Mouse (Mus musculus) kidney, adult 2 months (tissue): ENCODE data around the gene Spns3. TPM values are rescaled to one million over a fixed set of nuclear protein-coding genes. Genes with fewer than 3 reads are reported as not detected.

Source experiments
- DNase-seq: peaks from one replicate; pipeline ENCODE4 v3.0.0; 2021
- H3K27ac ChIP-seq: fragments of 200-500 bp; 2 replicates; pipeline ENCODE4 v1.5.1; 2012; ENCODE audit warnings: low read depth, low read length, control low read depth, inconsistent platforms; ENCODE audit not compliant: insufficient read depth
- H3K27me3 ChIP-seq: fragments of 200-500 bp; replicated peaks from 2 replicates; pipeline ENCODE4 v1.6.1; 2012; ENCODE audit warnings: mild to moderate bottlenecking, moderate library complexity, low read length, inconsistent platforms; ENCODE audit not compliant: control insufficient read depth, insufficient read depth
- H3K36me3 ChIP-seq: fragments of 200-500 bp; 2 replicates; pipeline ENCODE4 v1.6.1; 2012; ENCODE audit warnings: mild to moderate bottlenecking, moderate library complexity, low read length, inconsistent platforms; ENCODE audit not compliant: control insufficient read depth, insufficient read depth
- H3K4me1 ChIP-seq: fragments of 200-500 bp; 2 replicates; pipeline ENCODE4 v1.6.1; 2011; ENCODE audit warnings: low read length; ENCODE audit not compliant: control insufficient read depth, insufficient read depth
- H3K4me3 ChIP-seq: fragments of 200-500 bp; 2 replicates; pipeline ENCODE4 v1.5.1; 2011; ENCODE audit warnings: mild to moderate bottlenecking, low read depth, low read length, control low read depth; ENCODE audit not compliant: insufficient read depth
- CTCF ChIP-seq: fragments of 200-500 bp; conservative IDR thresholded peaks from 2 replicates; pipeline ENCODE4 v1.5.1; 2011; ENCODE audit warnings: low read depth, mild to moderate bottlenecking, control low read depth, low read length, moderate library complexity, mixed read lengths; ENCODE audit not compliant: insufficient read depth, insufficient read length
- POLR2A ChIP-seq: fragments of 200-500 bp; IDR thresholded peaks from one replicate; pipeline ENCODE4 v1.6.1; 2011; ENCODE audit warnings: low read depth, low read length, control low read depth
- WGBS: fragments of 180-500 bp; shearing (Covaris S2); methylation state at CpG from one replicate; pipeline ENCODE4 v1.1.7; 2018; 5-methylcytosine and 5-hydroxymethylcytosine counted together
- polyA plus RNA-seq: library from polyadenylated mRNA; depleted of rRNA; stranded (reverse); fragments of >200 nt; gene quantifications from 2 replicates; pipeline ENCODE4 v1.2.3, GENCODE M21; 2012

Spns3 gene
- polyA plus RNA-seq, 1 experiment: 8.9 TPM

DNA sequence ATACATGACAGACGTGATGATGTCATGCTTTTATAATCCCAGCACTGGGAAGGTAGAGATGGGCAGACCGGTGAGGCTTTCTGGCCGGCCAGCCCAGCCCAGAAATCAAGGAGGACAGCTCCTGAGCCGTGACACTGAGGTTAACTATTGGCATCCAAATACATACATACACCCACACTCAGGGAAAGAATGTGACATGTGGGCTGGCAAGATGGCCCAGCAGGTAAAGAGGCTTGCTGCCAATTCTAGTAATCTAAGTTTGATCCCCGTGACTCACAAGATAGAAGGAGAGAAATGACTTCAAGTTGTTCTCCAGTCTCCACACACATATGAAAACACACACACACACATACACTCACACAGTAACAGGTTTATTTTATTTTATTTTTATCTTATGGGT lies 19.2 kb downstream of the Spns3 start:
- no peaks in the 10 kb centered on the region for H3K27me3 ChIP-seq
- H3K4me3 ChIP-seq: no peak overlapping the region
- no peak for DNase-seq
- no peaks in the 10 kb centered on the region for H3K36me3 ChIP-seq
- H3K4me1 ChIP-seq: no peaks in the 10 kb centered on the region
- no peak overlapping the region for H3K27ac ChIP-seq
- WGBS: 75% methylated on average over 5 of the region's 5 CpGs
- TF ChIP-seq POLR2A (no peak), CTCF (no peak)

DNA sequence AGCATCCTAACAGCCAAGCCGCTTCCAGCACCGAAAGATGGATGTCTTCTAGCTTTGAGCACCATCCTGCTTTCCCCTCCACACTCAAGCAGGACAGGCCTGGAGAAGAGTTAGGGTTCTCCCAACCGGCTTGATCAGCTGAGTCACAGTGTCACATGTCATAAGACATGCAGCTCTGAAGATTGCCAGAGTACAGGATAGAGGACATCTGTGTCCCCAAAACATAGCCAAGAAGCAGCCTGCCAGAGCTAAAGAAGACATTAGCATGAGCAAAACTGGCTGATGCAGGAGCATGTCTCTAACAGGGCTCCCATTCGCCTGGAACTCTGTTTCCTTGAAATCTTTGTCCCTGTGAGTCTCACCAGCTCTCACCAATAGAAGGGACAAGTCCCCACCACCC lies 24.1 kb downstream of the Spns3 start:
- no peak for DNase-seq
- H3K27me3 ChIP-seq: no peaks in the 10 kb centered on the region
- WGBS: 88% methylated on average over 4 of the region's 4 CpGs
- TF ChIP-seq POLR2A (no peak), CTCF (no peak)
- no peak overlapping the region for H3K4me3 ChIP-seq
- H3K36me3 ChIP-seq: no peaks in the 10 kb centered on the region
- H3K27ac ChIP-seq: no peak overlapping the region
- peaks cover 9% of the 10 kb centered on the region for H3K4me1 ChIP-seq

DNA sequence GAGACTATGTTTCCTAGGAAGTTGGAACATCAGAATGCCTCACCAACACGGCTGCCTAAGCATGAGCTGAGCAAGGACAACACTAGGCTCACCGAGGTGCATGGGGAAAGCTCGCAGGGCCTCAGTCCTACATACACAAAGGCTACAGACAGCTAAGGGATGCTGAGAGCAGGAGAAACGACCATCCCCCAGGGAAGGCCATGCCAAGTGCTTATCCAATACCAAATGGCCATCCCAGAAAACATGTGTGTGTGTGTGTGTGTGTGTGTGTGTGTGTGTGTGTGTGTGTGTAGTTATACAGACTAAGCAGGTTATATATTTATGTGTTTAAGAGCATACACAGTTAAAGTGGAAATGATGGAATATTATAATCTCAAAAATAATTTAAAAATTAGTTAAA lies 26.6 kb downstream of the Spns3 start:
- Histone ChIP-seq H3K4me3 (no peak overlapping the region), H3K4me1 (peaks cover 9% of the 10 kb centered on the region), H3K27ac (no peak overlapping the region), H3K27me3 (no peaks in the 10 kb centered on the region), H3K36me3 (no peaks in the 10 kb centered on the region)
- WGBS: 81% methylated on average over 4 of the region's 4 CpGs
- no peak for DNase-seq
- no peak for TF ChIP-seq CTCF
- TF ChIP-seq POLR2A: no peak

DNA sequence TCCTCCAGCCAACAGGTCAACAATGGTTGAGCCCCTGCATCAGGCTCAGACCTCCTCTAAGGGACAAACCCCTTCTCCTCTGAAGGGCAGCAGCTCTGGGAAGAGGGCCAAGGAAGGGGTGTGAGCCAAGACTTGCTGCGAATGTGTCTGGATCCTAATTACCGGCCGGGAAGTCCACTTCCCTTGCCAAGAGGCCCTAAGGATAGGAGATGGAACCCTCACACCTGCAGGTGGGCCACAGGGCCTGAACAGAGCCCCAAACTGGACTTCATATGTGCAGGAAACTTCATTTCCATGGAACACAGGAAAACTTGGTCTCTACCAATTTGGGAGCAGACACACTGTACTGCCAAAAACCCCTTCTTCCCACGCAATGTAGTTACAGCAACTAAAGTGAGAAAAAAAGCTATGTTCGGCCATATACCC lies 27.7 kb downstream of the Spns3 start:
- Histone ChIP-seq H3K4me3 (no peak overlapping the region), H3K36me3 (no peaks in the 10 kb centered on the region), H3K27ac (no peak overlapping the region), H3K4me1 (peaks cover 9% of the 10 kb centered on the region), H3K27me3 (no peaks in the 10 kb centered on the region)
- TF ChIP-seq POLR2A (no peak), CTCF (no peak)
- WGBS: 32% methylated on average over 5 of the region's 5 CpGs
- peak; percentile 78 for DNase-seq

DNA sequence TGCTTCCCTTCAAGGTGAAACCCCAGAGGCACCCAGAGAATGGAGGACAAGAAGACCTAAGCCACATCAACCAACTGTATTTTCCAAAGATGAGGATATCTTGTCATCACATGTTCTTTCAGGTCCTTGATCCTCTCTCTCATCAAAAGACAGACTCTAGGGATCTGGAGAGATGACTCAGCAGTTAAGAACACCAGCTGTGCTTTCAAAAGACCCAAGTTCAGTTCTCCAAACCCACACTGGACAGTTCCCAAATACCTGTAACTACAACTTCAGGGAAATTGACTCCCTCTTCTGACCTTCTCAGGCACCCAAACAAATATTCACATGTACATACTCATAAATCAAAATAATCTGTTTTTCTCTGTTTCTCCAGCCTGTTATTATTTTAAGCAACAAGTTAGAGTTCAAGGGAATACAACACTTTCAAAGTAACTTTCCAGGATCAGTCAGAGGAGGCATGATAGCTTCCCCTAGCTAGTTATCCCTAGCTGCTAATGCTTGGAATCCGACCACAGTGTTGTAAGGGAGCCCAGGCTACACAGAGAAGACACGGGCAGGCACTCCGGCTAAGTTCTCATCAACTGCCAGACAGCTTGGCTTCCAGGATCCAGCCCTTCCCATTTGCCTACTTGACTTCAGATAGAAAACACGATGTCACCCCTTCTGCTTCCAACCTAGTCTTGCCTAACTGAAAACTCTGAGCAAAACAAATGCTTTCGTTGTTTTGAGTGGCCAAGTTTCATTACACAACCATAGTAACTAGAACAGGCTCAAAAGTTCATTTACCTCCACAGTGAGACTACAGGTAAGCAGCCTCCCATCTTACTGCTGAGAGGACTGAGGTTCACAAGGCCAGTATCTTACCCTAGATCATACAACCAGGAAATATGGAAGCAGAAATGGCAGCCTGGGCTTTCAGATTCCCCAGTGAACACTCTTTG lies 28.4 kb downstream of the Spns3 start:
- no peak overlapping the region for H3K4me3 ChIP-seq
- peak; percentile 17 for DNase-seq
- TF ChIP-seq CTCF (no peak), POLR2A (no peak)
- H3K36me3 ChIP-seq: no peaks in the 10 kb centered on the region
- peaks cover 9% of the 10 kb centered on the region for H3K4me1 ChIP-seq
- no peak overlapping the region for H3K27ac ChIP-seq
- H3K27me3 ChIP-seq: no peaks in the 10 kb centered on the region
- 73% methylated on average over 5 of the region's 5 CpGs for WGBS

DNA sequence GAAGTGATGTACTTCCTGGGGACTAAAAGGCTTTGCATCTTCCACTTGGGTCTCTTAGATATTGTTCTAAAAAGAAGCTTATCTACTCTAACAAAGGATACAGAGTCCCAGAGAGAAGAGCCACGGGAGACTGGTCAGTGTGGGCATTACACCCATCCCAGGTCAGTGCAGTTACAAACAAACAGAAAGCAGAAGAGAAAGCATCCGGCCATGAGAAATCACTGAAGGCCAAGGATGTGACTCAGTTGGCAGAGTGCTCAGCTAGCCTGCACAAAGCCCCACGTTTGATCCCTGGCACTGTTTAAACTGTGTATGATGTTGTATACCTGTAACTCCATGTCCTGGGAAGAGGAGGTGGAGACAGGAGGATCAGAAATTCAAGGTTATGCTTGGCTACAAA lies 30.4 kb downstream of the Spns3 start:
- TF ChIP-seq POLR2A (no peak), CTCF (no peak)
- Histone ChIP-seq H3K27me3 (no peaks in the 10 kb centered on the region), H3K27ac (no peak overlapping the region), H3K36me3 (no peaks in the 10 kb centered on the region), H3K4me1 (peaks cover 9% of the 10 kb centered on the region), H3K4me3 (no peak overlapping the region)
- no peak for DNase-seq
- 54% methylated on average over 3 of the region's 3 CpGs for WGBS

GRCm38 (mm10) chr11:72519189-72519588 lies 31.1 kb downstream of the Spns3 start:
- Histone ChIP-seq H3K4me3 (no peak overlapping the region), H3K27ac (no peak overlapping the region), H3K4me1 (peaks cover 9% of the 10 kb centered on the region), H3K27me3 (no peaks in the 10 kb centered on the region), H3K36me3 (no peaks in the 10 kb centered on the region)
- WGBS: 61% methylated on average over 4 of the region's 4 CpGs
- DNase-seq: no peak
- TF ChIP-seq CTCF (no peak), POLR2A (no peak)

DNA sequence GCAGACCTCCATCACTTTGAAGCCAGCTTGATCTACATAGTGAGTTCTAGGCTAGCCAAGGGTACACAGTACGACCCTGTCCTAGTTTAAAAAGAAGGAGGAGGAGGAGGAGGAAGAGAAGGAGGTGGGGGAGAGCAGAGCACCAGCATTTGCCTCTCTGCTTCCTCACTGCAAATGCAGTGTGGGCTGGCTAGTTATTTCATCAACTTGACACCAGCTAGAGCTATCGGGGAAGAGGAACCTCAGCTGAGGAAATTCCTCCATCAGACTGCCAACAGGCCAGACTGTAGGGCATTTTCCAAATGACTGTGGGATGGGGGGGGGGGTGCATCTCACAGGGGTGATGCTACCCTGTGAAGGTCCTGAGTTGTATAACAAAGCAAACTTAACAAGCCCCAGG lies 31.9 kb downstream of the Spns3 start:
- WGBS: 45% methylated on average over 2 of the region's 2 CpGs
- peaks cover 9% of the 10 kb centered on the region for H3K4me1 ChIP-seq
- DNase-seq: no peak
- no peak overlapping the region for H3K4me3 ChIP-seq
- no peak overlapping the region for H3K27ac ChIP-seq
- H3K36me3 ChIP-seq: no peaks in the 10 kb centered on the region
- TF ChIP-seq CTCF: no peak
- TF ChIP-seq POLR2A: no peak
- H3K27me3 ChIP-seq: no peaks in the 10 kb centered on the region
